Mouse (Mus musculus) neutrophil, adult 83 days (primary cell): Measurements from ENCODE around the gene Olfr325. TPM values are rescaled to one million over a fixed set of nuclear protein-coding genes. Genes with fewer than 3 reads are reported as not detected.

Experiments used
- total RNA-seq, 2 experiments: library from RNA; stranded (reverse); gene quantifications; one replicate each; pipeline ENCODE4 v1.2.4; 2023

Olfr325 gene
- not detected for total RNA-seq

GRCm38 (mm10) chr11:58577430-58577829 is at the start of gene Olfr325:
Olfr325 (plus strand) TSS chr11:58577730.

GRCm38 (mm10) chr11:58534736-58535135 is 42.8 kb upstream of the Olfr325 start, which contains the start of gene Olfr330:
Olfr330 (minus strand) TSS chr11:58534836.

DNA sequence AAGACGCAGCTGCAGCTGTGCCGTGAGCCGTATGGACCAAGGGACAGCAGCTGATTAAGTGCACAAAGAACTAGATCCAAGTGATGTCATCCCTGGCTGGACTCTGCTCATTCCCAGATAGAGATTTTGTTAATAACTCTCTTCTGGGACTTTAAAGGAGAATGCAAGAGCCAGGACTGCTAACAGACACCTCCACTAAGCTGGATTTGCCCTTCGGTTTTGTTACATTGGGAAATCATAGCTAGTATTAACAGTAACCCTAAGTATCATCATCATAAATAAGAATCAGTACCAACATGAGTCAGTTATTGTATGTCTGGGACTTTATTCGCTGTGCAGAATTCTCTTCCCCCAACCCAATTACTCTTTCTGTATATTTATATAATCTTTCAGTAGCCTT is 31.2 kb upstream of the Olfr325 start, which contains the start of gene Olfr329-ps:
Gene Olfr329-ps, minus strand, starts transcription at position 101 of the 400 bp plus-strand sequence.

GRCm38 (mm10) chr11:58555536-58555935 is 22.0 kb upstream of the Olfr325 start, which contains the start of gene Olfr328:
Olfr328 (minus strand) TSS chr11:58555636.

GRCm38 (mm10) chr11:58570405-58570804 is 7.1 kb upstream of the Olfr325 start, which contains the start of gene Olfr224:
Olfr224 (minus strand) TSS chr11:58570553.

DNA sequence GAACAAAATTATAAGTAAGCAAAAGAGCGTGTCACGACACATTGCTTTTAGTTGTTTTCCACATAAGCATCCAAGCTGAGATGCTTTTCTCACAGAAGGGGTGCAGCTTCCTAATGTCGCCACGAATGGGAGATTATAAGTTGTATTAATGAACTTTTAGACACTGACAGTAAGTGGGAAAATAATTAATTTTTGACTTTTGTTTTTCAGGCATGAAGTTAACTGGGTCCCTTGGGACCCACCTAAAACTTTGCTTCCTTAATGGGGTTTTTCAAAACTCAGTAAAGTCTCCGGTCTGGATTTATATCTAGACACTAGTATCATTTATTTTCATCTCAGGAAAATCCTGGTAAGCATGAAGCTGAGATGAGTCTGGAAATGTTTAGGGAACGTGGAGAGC is 17.3 kb downstream of the Olfr325 start, which contains the start of gene Olfr324:
Gene Olfr324, plus strand, starts transcription at position 301 of the 400 bp plus-strand sequence.

DNA sequence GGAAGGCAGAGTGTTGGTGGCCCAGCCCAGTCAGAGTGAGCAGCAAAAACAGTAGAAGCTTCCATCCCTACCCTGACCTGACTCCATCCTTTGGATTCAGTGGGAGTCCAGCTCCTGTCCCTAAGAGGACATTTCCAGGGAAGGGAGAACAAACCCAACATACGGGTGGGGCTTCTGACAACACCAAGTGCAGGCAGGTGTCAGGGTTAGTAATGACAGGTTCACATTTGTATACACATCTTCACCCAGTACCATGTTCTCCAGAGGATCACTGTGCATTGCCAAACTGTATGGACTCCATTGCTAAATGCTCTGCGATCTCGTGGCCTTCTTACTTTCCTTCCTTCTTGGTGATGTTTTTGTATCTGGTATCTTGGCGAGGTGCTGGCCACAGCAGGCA is 38.4 kb downstream of the Olfr325 start, which contains the start of gene 2210407C18Rik:
Gene 2210407C18Rik, minus strand, starts transcription at position 101 of the 400 bp plus-strand sequence.

DNA sequence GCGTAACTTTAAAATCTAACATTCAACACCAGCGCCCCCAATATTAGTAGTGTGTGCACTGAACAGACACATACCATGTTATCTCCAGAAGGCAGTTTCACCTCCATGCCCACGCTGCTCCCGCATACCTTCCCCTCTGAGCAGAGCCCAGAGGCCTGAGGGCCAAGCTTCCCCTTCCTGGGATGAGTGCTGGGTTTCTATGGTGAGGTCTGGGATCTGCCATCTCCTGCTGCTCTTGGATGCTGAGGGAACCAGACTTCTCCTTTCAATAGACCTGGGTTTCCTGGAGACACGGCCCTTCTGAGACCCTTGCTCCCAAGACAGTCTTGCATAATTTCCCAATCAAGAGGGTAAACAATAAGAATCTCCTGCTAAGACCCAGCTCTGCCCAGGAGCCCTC is 52.9 kb downstream of the Olfr325 start, which contains the start of gene Olfr323:
Gene Olfr323, minus strand, starts transcription at position 101 of the 400 bp plus-strand sequence.

Other genes with a start within 250 kb of the Olfr325 start
- gene Zfp672, start 247.4 kb upstream of the Olfr325 start, total RNA-seq: 10 to 100 TPM; 24.5 to 25.0 TPM
- 10 to 100 TPM; 22.2 to 28.4 TPM for gene Sh3bp5l, start 247.0 kb upstream of the Olfr325 start, total RNA-seq
- not detected for gene Lypd8, start 198.7 kb upstream of the Olfr325 start, total RNA-seq
- not detected for gene 1810065E05Rik, start 156.6 kb upstream of the Olfr325 start, total RNA-seq
- not detected for gene Gm12253, start 145.2 kb upstream of the Olfr325 start, total RNA-seq
- not detected for gene Lypd9, start 124.8 kb upstream of the Olfr325 start, total RNA-seq
- gene Olfr30, start 115.5 kb upstream of the Olfr325 start, total RNA-seq: not detected
- not detected for gene Olfr332, start 85.2 kb upstream of the Olfr325 start, total RNA-seq
- not detected for gene Olfr331, start 75.2 kb upstream of the Olfr325 start, total RNA-seq
- gene Olfr330, start 42.9 kb upstream of the Olfr325 start, total RNA-seq: not detected
- not detected for gene Olfr329-ps, start 31.3 kb upstream of the Olfr325 start, total RNA-seq
- under 1 TPM in 1 of 2 experiments, not detected in 1; 0.15 TPM for gene Olfr328, start 22.1 kb upstream of the Olfr325 start, total RNA-seq
- gene Olfr224, start 7.2 kb upstream of the Olfr325 start, total RNA-seq: not detected
- gene Olfr324, start 17.4 kb downstream of the Olfr325 start, total RNA-seq: not detected
- not detected for gene 2210407C18Rik, start 38.3 kb downstream of the Olfr325 start, total RNA-seq
- gene Olfr323, start 52.8 kb downstream of the Olfr325 start, total RNA-seq: not detected
- 1 to 10 TPM; 1.4 to 2.2 TPM for gene Trim58, start 62.7 kb downstream of the Olfr325 start, total RNA-seq
- gene Olfr322, start 81.1 kb downstream of the Olfr325 start, total RNA-seq: under 1 TPM in 1 of 2 experiments, not detected in 1; 0.11 TPM
- gene Olfr320, start 103.4 kb downstream of the Olfr325 start, total RNA-seq: not detected
- gene Olfr319, start 121.4 kb downstream of the Olfr325 start, total RNA-seq: not detected
- under 1 TPM; 0.15 TPM for gene Olfr318, start 146.3 kb downstream of the Olfr325 start, total RNA-seq
- not detected for gene Olfr317, start 161.5 kb downstream of the Olfr325 start, total RNA-seq
- not detected for gene Olfr316, start 175.0 kb downstream of the Olfr325 start, total RNA-seq
- not detected for gene Olfr315, start 195.5 kb downstream of the Olfr325 start, total RNA-seq
- not detected for gene Olfr314, start 205.2 kb downstream of the Olfr325 start, total RNA-seq
- not detected for gene Fam183b, start 224.2 kb downstream of the Olfr325 start, total RNA-seq
- not detected for gene Olfr313, start 237.3 kb downstream of the Olfr325 start, total RNA-seq